Mouse (Mus musculus) erythroblast, embryonic 14.5 days (primary cell): Measurements from ENCODE around the gene Ttll1.

Source experiments
- GATA1 ChIP-seq: IDR thresholded peaks from 2 replicates; pipeline ENCODE4 v1.6.1; 2012; ENCODE audit warnings: low read length, inconsistent platforms, mixed read lengths
- TAL1 ChIP-seq: IDR thresholded peaks from 3 replicates; pipeline ENCODE4 v1.6.1; 2012; ENCODE audit warnings: low read length, inconsistent platforms, mixed read lengths

DNA sequence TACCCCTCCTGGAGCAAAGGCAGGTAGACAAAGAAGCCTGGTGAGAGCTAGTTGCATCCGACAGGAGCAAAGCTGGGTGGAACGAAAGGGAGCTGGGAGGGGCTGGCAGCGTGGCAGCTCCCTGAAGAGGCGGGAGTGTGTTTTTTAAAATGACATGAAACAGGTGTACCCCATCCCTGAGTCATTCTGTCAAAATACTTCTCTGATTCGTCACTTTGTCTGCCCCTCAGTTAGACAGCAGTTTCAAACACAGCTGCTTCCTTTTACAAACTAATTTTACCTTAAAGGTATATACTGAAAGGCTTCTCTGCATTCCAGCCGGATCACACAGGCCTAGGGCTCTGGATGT, 16.1 kb downstream of the Ttll1 start:
- no peak for TF ChIP-seq TAL1
- no peak for TF ChIP-seq GATA1
